Mouse (Mus musculus) MN1 (cell line): ENCODE data around the gene Tspan9.
A peak's percentile ranks its signal among the peaks of the same experiment; 100 is the strongest.

Source experiments
- DNase-seq: peaks from one replicate; pipeline ENCODE4 v3.0.0-alpha.2; 2016; ENCODE audit warnings: low spot score

The Tspan9 gene

DNA sequence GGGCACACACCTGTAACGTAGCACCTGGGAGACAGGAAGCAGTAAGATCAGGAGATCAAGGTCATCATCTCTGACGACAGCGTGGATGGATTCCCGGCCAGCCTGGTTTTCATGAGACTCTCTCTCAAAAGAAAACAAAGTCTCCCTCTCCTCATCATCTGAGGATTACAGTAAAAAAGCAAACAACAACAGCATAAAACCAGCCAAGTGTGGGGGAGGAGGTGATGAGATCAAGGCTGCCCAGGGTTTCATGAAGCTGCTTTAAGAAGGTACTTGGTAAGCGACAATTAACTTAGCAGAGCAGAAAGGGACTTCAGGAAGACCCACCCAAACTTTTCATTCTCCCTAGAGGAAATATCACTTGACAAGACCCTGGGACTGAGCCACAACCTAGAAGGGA lies 39.5 kb downstream of the Tspan9 start:
- no peak for DNase-seq

DNA sequence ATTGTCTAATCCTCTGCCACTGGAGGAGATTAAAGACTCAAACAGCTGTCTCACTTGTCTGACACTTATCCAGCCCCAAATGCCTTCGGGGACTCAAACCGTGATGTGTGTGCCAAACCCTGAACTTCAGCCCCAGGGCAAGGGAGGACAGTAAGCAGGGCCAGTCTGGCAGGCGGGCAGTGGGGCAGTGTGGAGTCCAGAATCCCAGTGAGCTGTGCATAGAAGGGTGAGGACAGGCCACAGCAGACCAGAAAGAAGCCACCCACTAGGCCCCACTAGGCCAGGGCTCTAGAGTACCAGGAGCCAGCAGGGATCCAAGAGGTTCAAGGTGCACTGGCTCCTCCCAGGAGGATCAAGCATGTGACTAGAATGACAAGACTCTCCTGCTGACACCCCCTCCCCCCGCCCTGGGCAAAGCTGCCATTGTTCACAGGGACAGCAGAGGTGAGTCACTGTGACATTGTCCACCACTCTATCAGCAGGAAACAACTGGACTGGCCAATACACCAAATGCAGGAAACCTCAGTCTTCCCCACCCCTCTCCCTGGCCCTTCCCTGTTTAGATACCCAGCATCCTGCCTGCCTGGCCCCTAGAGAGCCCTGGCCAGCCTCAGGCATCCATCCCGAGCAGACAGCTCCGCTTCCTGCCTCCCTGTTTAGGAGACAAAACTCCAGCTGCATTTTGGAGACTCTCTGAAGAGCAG lies 40.9 kb downstream of the Tspan9 start:
- no peak for DNase-seq

DNA sequence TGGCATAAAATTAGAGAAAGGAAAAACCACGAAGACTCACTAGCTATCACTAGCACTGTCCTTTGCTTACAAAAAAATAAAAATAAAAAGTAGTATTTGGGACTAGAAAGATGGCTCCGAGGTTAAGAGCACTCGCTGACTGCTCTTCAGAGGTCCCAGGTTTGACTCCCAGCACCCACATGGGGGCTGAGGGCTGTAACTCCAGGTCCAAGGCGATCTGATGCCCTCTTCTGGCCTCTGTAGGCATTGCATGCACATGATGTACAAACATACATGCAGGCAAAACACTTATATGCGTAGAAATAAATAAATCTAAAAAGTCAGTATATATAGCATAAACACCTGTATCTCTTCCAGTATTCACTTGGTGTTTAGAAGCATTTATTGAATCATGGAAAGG lies 43.5 kb downstream of the Tspan9 start:
- no peak for DNase-seq

DNA sequence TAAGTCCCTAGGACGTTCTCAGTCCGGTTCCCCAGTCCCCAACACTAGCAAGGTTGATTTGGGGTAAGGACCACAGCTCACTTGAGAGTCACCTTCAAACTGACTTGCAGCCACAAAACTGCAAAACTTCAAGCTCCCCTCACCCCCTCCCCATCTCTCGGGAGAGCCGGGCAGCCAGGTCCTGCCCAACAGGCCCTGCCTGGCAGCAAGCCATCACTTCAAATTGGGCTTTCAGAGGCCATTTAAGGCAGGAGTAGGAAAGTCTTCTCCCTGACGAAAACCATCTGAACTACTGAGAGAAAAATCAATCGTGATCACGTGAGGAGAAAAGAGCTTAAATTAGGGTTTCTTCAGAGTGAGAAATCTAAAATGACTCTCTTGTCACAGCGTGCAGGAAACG lies 44.2 kb downstream of the Tspan9 start:
- DNase-seq, result peak; percentile 44

DNA sequence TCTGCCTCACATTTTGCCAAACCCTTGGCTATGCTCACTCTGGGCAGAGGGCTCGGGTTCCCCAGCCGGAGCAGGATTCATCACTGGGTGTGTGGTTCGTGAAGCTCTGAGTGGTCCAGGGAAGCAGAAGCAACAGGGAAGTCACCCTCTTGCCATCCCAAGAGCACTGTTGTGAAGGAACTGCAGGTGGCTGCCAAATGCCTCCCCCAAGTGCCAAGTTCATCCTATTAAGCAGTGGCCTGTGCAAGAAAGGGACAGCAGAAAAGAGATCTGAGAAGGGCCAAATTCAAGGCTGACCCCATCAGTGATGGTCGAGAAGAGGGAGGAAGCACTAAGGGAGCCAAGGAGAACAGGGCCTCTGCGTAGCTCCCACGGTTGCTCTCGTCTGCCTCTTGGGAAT lies 46.9 kb downstream of the Tspan9 start:
- no peak for DNase-seq

DNA sequence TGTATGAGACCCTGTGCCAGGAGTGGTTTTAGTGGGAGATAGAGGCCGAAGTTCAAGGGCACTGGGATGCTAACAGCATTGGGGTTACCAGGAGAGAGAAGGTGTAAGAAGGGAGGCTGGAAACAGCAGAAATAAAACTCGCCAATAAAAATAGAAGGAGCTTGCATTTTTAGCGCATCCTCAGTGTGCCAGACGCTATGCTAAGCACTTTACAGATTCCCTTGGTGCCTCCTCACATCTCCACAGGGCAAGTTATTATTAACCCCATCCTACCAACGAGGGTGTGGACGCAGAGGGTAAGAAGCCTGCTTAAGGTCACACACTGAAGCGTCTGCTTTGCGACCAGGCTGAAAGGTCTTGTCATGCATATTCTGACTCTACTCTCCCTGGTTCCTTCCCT lies 47.5 kb downstream of the Tspan9 start:
- no peak for DNase-seq

DNA sequence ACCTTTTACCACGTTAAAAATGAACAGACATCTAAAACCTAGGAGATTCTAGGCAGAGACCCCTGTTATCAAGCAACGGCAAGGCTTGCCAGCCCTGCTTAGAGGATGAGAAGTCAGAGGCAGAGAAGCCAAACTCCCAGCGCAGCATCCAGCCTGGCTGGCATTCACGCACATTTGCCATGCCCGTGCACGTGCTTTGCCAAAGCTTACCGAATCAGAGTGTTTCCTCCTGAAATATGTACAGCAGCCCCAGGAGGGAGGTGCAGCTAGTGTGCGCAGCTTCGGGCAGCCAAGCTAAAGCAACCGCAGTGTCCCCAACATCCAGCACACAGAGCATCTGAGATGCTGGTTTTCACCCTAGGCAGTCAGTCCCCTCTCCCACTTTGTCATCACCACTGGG lies 48.3 kb downstream of the Tspan9 start:
- DNase-seq, result no peak

DNA sequence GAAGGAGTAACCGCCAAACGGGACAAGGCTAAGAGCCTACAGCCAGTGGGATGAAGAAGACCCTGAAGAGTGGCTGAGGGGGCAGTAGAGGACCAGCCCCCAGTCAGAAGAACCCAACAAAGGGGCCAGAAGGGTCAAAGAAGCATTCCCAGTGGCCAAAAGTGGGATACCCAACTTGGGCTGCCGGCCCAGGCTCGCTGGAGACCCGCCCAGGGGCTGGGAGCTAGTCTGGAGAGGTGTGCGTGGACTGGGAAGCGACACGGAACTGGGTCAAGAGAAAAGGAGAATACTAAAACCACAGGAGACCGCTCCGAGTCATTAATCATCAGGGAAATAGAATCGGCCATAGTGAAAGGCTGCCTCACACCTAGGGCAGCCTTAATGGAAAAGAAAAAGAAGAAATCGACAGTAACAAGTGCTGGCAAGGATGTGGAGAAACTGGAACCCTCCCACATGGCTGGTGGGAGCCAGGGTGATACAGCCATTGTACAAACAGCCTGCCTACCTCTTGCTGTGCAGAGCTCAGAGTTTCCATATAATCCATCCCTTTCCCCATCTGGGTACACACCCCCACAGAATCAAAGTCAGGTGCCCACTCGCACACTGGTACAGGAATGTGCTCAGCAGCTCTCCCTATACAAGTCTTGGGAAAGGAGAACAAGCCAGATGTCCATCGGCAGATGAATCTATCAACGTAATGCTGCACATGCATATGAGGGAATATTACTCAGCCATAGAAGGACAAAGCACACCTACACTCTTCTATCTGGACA lies 49.4 kb downstream of the Tspan9 start:
- DNase-seq, result no peak

DNA sequence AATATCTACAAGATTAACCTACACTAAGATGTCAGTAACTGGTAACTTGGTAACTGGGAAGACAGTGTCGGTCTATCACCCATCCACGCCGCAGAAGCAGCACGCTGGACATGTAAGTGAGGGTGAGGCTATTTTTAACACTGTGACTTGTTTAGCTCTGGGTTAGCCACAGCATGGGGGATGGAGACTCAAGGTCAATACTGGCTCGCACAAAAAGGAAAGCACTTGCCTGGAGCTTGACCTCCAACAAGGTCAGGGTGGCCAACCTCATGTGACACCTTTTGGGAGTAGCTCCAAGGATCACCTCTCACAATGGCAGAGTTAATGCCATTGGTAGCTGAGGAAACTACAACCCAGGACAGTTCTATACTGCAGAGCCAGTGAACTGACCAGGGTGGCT lies 50.8 kb downstream of the Tspan9 start:
- no peak for DNase-seq

DNA sequence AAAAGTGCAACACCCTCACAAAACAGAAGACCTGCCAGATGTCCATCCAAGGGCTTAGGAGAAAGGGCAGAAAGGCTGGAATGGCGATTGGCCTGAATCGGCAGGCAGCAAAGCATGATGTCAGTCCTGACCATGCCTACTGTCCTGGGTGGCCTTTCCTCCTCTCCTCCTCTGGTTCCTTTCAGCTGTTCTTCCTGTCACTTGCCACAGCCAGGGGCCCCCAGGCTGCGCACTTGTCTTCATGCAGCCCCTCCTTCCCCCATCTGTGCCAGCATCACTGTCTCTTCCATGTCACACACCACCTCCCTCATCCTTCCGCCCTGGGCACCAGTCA lies 51.6 kb downstream of the Tspan9 start:
- DNase-seq, result no peak

DNA sequence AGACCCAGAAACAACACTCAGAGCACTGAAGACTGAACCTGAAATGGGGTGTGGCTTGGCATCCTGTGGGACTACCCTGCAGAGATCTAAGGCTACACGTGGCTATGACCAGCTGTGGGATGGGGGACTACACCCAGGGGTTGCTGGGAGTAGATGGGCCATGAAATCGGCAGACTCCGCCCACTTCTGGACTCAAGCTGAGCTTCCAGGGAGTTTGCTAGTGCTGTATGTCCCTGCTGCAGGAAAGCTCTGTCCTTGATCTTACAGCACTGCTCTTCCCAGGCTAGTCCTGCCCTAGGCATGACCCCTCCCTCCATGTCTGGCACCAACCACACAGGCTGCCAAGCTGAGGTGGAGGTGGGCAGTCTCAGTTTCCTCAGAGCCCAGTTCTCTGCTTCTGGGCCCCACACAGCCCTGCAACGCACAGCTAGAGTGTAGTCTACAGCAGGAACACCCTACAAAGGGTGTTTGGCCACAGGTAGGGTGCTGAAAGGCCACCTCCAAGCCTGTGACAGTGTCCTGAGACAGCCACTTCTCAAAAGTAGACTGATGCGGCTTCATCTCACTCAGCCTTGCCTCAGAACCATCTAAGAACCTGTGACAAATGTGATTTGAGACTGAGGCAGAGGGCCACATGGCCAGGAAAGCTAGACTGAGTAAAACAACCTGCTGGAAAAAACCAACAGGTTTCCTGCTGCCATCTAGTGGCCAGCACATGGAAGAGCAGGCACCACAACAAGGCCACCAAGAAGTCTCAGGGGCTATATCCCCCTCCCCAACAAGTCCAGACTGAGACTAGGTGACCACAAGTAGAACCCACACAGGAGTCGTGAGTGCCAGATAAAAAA lies 52.2 kb downstream of the Tspan9 start:
- DNase-seq, result peak; percentile 32

DNA sequence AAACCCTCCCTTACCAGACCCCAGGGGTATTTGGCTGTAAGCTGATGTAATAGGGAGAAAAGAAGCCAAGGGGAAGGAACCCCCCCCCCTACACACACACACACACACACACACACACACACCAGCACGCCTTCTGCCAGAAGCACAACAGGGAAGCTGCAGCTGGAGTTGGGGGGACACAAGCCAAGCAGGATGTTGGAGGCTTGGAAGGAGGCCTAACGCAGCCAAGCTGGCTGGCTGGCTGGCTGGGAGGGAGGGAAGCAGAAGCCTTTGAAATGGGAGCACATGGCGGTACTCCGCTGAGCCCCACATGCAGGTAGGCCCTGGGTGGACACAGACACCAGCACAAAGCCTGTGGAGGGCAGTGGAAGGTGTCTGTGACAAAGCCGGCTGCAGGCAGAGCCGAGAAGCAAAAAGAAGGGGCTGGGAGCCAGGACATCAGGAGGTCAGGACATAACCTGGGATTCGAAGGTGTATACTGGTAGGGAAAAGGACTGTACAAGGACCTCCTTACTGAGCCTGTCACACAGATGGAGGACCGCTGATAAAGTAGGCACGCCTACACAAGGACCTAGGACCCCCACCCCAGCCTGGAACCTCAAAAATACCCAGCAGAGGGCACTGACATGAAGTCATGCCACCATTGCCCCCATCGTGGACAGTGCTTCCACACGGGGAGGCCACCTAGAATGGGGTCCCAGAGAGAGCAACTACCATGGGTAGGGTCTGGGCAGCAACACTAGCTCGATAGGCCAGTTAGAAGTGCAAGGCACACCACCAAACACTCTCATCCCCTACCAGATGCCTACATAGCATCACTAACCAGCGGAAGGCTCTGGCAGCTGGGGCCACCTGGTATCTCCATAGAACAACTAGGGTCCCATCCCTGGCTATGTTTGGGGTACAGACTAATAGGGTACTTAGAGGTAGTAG lies 53.4 kb downstream of the Tspan9 start:
- no peak for DNase-seq

DNA sequence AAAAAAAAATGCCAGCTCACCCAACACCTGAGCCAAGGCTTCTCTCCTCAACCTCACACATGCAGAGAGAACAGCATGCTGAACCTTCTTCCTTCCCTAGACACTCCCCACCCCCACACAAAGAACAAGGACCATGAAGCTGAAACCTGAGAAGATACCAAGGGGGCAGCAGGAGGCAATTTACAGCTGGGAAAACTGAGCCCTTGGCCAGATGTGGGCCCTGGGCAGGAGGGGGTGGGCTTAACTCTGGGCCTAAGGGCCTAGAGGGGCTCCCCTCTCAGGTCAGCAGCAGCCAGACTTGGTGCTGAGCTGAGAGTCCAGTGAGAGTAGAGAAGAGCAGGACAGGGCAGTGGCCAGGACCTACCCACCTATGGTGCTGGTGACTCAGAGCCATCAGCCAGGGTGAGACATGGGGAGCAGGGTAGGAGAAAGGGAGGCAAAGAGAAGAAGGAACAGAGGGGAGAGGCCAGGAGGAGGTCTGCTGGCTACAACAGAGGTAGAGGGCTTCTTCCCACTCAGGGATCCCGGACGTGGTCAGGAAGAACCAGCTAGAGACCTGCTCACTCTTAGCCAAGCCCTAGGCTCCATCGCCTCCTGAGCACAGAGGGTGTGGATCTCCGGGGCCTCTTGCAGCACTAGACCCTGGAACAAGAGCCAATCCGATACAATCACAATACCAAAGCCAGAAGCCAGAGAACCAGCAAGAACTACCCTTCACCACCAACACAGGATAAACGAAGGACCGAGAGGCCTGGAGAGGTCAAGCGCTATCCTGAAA lies 54.5 kb downstream of the Tspan9 start:
- no peak for DNase-seq

DNA sequence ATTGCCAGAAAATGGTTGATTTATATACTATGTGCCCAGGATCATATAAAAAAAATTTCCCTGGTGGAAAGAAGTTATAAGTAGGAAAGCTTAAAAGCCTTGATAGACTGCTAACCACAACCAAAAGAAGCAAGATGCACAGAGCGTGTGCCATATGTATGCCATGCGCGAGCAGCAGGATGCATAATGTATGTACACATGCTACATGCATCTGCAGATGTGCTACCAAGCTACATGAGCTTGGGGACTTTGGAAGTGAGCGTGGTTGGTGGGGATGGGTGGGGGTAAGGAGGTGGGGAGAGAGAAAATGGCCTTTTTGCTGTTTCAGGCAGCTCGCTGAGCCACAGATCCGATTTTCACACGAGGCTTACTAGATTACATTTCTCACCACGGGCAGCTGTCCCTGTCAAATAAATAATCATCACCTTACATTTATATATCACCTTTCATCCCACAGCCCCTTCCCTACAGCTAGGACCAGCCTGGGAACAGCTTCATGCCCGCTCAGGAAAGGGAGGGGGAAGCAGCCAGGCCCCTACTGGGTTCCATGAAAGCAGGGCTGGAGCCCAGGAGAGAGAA lies 57.8 kb downstream of the Tspan9 start:
- DNase-seq, result no peak

DNA sequence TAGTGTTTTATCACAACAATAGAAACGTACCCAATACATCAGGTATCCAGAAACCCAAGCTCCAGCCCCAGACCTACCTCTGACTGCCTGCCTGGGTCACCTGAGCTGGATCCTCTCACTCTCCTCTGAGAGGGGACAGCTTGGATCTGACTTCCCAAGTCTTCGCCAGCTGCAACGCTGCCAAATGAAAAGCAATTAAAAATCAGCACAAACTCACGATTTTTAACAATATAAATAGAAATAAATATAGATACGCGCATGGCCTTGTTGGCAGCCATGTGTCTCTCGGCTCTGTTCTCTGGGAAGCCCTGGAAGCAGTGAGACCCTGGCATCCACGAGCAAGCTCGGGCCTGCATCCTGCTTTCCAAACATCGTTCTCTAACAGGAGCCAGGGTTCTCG lies 60.1 kb downstream of the Tspan9 start:
- DNase-seq, result no peak

DNA sequence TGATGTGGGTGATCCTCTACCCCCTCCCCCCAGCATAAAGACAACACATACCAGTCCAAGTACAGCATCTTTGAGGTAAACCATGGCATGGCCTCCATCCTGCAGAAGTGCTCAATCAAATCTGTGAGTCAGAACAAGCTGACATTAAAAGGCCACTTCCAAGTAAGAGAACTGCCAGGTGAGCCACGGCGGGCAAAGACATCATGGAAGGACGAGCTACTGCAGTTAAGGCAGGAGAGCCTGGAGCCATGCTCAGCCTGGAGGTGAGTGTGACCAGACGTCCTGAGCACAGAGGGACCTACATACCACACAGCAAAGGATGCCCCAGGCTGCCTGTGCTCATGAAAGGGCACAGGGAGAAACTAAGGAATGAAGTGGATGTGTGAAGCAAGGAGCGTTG lies 61.6 kb downstream of the Tspan9 start:
- DNase-seq, result no peak

DNA sequence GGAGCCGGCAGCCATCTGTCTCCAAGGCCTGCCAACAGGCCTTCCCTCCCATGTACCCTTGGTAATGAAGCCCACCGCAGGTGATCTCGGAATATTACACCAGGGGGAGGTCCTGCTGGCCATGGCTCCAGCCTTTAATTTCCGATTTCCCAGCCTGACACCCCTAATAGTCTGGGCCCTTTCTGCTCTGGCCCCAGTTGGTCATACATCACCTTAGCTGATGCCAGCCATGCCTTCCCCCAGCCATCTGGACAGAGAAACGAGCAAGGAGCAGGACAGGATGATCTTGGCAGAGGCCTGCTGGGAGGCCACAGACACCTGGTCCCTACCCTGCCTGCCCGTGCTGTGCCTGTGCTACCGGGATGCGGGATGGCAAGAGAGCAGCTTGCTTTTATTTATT lies 62.1 kb downstream of the Tspan9 start:
- no peak for DNase-seq

DNA sequence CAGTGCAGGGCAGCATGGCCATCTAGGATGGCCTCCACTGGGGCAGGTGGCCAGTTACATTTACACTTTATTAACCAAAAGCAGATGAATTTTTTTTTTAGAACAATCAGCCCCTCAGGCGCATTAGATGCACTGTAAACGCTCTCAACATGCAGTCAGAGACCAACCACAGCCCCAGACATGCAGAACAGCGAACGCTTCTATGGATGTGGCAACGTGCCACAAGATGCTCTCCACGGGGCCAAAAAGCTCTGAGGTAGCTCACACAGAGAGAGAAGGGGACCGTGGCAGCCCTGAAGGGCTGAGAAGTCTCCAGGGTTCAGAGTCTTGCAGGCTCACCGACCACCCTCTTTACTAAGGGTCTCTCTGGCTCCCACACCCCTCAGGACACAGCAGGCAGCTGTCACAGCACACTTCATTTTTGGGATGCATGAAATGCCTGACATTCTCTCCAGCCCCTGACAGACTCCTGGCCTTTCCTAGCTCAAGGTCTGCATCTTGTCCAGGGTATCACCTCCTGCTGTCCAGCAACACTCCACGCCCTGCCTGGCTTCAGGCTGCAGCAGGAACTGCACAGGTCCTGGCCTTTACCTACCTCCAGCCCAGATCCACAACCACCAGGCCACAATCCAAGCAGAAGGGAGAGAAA lies 63.7 kb downstream of the Tspan9 start:
- DNase-seq, result no peak

DNA sequence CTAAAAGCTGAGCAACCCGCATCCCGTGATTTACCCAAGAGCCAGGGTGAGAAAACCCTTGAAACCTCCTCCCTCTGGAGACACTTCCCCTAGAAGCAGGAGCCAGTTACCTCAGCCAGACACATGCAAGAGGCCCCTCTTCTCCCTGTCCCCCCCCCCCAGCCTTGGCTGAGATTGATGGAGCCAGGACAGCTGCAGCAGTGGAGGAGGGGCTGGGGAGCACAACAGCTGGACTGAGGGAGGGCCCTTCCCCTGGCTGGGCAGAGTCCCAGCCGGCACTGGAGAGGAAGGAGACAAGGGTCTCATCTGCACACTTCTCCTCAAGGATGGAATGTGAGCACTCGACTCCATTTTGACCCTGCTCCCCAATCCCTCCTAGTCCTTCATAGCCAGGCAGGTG lies 64.9 kb downstream of the Tspan9 start:
- no peak for DNase-seq
